ENCODE assay signal across 16 mouse cellular contexts in the genomic region with DNA sequence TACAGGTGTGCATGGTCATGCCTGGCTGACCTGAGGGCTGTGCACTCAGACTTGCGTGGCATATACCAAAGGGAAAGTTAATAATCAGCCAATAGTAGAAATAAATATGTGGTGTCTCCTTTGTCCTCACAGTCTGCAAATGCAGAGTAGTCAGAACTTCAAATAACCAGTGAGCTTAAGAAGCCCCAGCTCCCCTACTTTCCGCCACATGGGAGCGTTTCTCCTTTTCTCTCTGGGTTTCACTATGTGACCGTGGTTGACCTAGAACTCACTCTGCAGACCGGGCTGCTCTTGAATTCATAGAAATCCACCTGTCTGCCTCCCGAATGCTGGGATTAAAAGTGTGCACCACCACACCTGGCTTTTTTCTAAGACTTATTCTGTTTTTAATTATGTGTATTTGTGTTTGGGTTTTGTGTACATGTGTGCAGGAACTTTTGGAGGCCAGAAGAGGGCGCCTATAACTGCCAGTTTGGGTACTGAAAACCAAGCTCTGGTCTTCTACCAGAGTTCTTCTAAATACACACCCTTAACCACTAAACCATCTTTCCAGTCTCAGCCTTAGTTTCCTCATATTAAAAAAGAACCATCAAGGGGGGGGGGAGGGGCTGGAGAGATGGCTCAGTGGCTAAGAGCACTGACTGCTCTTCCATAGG. TPM values are rescaled to one million over a fixed set of nuclear protein-coding genes. Genes with fewer than 3 reads are reported as not detected.
DNase-seq lines count a peak whose midpoint lies in the region; ATAC-seq and TF ChIP-seq lines count a peak whose summit lies in the region.
"Had no signal": no experiment of that assay in that cellular context is flagged by ENCODE, and none has a peak within 500 bp of the region (broad histone marks: within the 10 kb centered on the region; RNA-seq: fewer than 3 reads in every experiment).

No protein-coding gene starts in this region.

- no peak overlapping the region for H3K27ac ChIP-seq in heart, adult 2 months
- no peak overlapping the region for H3K27ac ChIP-seq in midbrain, postnatal 0 days (ENCODE audit: low read depth, low read length)
- no peak overlapping the region for H3K27ac ChIP-seq in midbrain, embryonic 11.5 days (ENCODE audit: low read depth, low read length)
- H3K27ac ChIP-seq in intestine, postnatal 0 days (ENCODE audit: low read depth, low read length): no peak overlapping the region
- H3K27ac ChIP-seq: forebrain, embryonic 12.5 days; neural tube, embryonic 12.5 days had no signal

- H3K27me3 ChIP-seq in heart, adult 2 months (ENCODE audit: control insufficient read depth, insufficient read depth, low read length): no peaks in the 10 kb centered on the region
- H3K27me3 ChIP-seq in midbrain, postnatal 0 days (ENCODE audit: insufficient read depth, low read length): no peaks in the 10 kb centered on the region
- no peaks in the 10 kb centered on the region for H3K27me3 ChIP-seq in midbrain, embryonic 11.5 days (ENCODE audit: control insufficient read depth, insufficient read depth, low read length)
- no peaks in the 10 kb centered on the region for H3K27me3 ChIP-seq in intestine, postnatal 0 days (replicated peaks; ENCODE audit: control insufficient read depth, insufficient read depth, low read length)
- H3K27me3 ChIP-seq: neural tube, embryonic 12.5 days; stomach, embryonic 15.5 days had no signal

- no peak for TF ChIP-seq EP300 in heart, adult 2 months (IDR thresholded peaks at IDR 0.05; ENCODE audit: insufficient read depth, low read depth, low read length)

- H3K9ac ChIP-seq in heart, adult 2 months (ENCODE audit: low read depth, low read length): no peak overlapping the region
- no peak overlapping the region for H3K9ac ChIP-seq in midbrain, postnatal 0 days (replicated peaks; ENCODE audit: low read length, poor library complexity, severe bottlenecking)
- H3K9ac ChIP-seq in midbrain, embryonic 11.5 days (ENCODE audit: low read length): no peak overlapping the region
- H3K9ac ChIP-seq in intestine, postnatal 0 days (ENCODE audit: low read depth, low read length): no peak overlapping the region

- WGBS in heart, adult 2 months: 80% methylated on average over 7 of the region's 7 CpGs
- WGBS in midbrain, postnatal 0 days: 83% methylated on average over 7 of the region's 7 CpGs
- 78% methylated on average over 7 of the region's 7 CpGs for WGBS in midbrain, embryonic 11.5 days
- WGBS in intestine, postnatal 0 days: 74% methylated on average over 7 of the region's 7 CpGs

- no peak for TF ChIP-seq POLR2A in heart, adult 2 months (IDR thresholded peaks at IDR 0.05; ENCODE audit: insufficient read depth, low read depth, low read length)

- no peak overlapping the region for H3K4me2 ChIP-seq in midbrain, postnatal 0 days (ENCODE audit: low read depth, low read length, poor library complexity, severe bottlenecking)
- no peak overlapping the region for H3K4me2 ChIP-seq in midbrain, embryonic 11.5 days
- peak overlapping the region; percentile 91; the same call in 1 of the 2 replicates for H3K4me2 ChIP-seq in intestine, postnatal 0 days (replicated peaks; ENCODE audit: low read depth)

- H3K36me3 ChIP-seq in heart, adult 2 months (ENCODE audit: control insufficient read depth, insufficient read depth, low read length): peaks cover 3% of the 10 kb centered on the region; the same call in 1 of the 2 replicates
- H3K36me3 ChIP-seq in midbrain, postnatal 0 days (ENCODE audit: insufficient read depth, low read length): no peaks in the 10 kb centered on the region
- H3K36me3 ChIP-seq in midbrain, embryonic 11.5 days (ENCODE audit: control insufficient read depth, insufficient read depth, low read length): no peaks in the 10 kb centered on the region
- 0 out of 2 replicates have a peak, but pooled peaks cover 3% of the 10 kb centered on the region for H3K36me3 ChIP-seq in intestine, postnatal 0 days (ENCODE audit: control insufficient read depth, insufficient read depth)
- H3K36me3 ChIP-seq: stomach, embryonic 15.5 days had no signal

- no peak for DNase-seq in heart, adult 2 months
- no peak for DNase-seq in heart, postnatal 36 days
- peak; percentile 46 for DNase-seq in midbrain, postnatal 0 days (ENCODE audit: low spot score)
- no peak for DNase-seq in midbrain, embryonic 11.5 days (ENCODE audit: low spot score, missing footprints)
- no peak for DNase-seq in layer of hippocampus, adult 8-10 months (ENCODE audit: low spot score in 2 of 2)
- no peak for DNase-seq in gastrocnemius, postnatal 25 days
- DNase-seq: adrenal gland, adult 2 months; heart, postnatal 4 days; kidney, postnatal 10 days; right cerebral cortex, adult 18-20 months had no signal

- no peaks in the 10 kb centered on the region for H3K79me2 ChIP-seq in heart, adult 2 months (replicated peaks; ENCODE audit: control insufficient read depth, insufficient read depth, low read length)

- ATAC-seq in midbrain, postnatal 0 days (ENCODE audit: low FRiP score): no peak
- no peak for ATAC-seq in midbrain, embryonic 11.5 days (ENCODE audit: low FRiP score)
- no peak for ATAC-seq in intestine, postnatal 0 days
- ATAC-seq in inflammation-experienced regulatory T-cells, adult 6 months: no peak

- no peaks in the 10 kb centered on the region for H3K9me3 ChIP-seq in midbrain, postnatal 0 days (ENCODE audit: low read length)
- H3K9me3 ChIP-seq in midbrain, embryonic 11.5 days (ENCODE audit: control insufficient read depth, low read length): no peaks in the 10 kb centered on the region
- H3K9me3 ChIP-seq in intestine, postnatal 0 days (ENCODE audit: control insufficient read depth): no peaks in the 10 kb centered on the region
- H3K9me3 ChIP-seq: forebrain, embryonic 12.5 days; liver, embryonic 15.5 days; neural tube, embryonic 12.5 days; stomach, embryonic 15.5 days had no signal

- TF ChIP-seq CTCF in heart, adult 2 months (IDR thresholded peaks at IDR 0.05): peak; percentile 53
- TF ChIP-seq CTCF in midbrain, postnatal 0 days (IDR thresholded peaks at IDR 0.05): peak; percentile 48
- peak; percentile 59 for TF ChIP-seq CTCF in intestine, postnatal 0 days (IDR thresholded peaks at IDR 0.05; ENCODE audit: low read depth)

- no peak overlapping the region for H3K4me3 ChIP-seq in heart, adult 2 months
- no peak overlapping the region for H3K4me3 ChIP-seq in midbrain, postnatal 0 days (ENCODE audit: low read depth, low read length)
- no peak overlapping the region for H3K4me3 ChIP-seq in midbrain, embryonic 11.5 days (ENCODE audit: low read depth, low read length)
- H3K4me3 ChIP-seq in intestine, postnatal 0 days (ENCODE audit: low read depth, low read length): no peak overlapping the region

- H3K4me1 ChIP-seq in heart, adult 2 months (ENCODE audit: control insufficient read depth, insufficient read depth, low read length): peaks cover 12% of the 10 kb centered on the region
- peaks cover 6% of the 10 kb centered on the region; the same call in 1 of the 2 replicates for H3K4me1 ChIP-seq in midbrain, postnatal 0 days (ENCODE audit: insufficient read depth, low read length)
- peaks cover 8% of the 10 kb centered on the region for H3K4me1 ChIP-seq in midbrain, embryonic 11.5 days (ENCODE audit: control insufficient read depth, insufficient read depth, low read length)
- 0 out of 2 replicates have a peak, but pooled peaks cover 6% of the 10 kb centered on the region for H3K4me1 ChIP-seq in intestine, postnatal 0 days (replicated peaks; ENCODE audit: control insufficient read depth, insufficient read depth, low read length)
- H3K4me1 ChIP-seq: neural tube, embryonic 12.5 days had no signal

- intact Hi-C loops in heart, adult 2 months (cut with DNase I): no loop called here
- intact Hi-C loops in heart, postnatal 36 days (cut with DNase I): no loop called here

RNA-seq across cellular contexts. Expression of gene Snx21, which starts 1.6 kb away (rescaled TPM):
- 10 to 100 TPM; 21.2 to 30.3 TPM for total RNA-seq in heart, adult 2 months (2021)
- 24.7 and 29.0 TPM in 2 replicates for polyA plus RNA-seq in heart, adult 2 months (2012; rRNA removed)
- total RNA-seq in heart, postnatal 36 days (2021): 10 to 100 TPM; 23.4 to 29.0 TPM
- total RNA-seq in midbrain, postnatal 0 days (2014; rRNA removed): 80.8 and 100 TPM in 2 replicates
- polyA plus RNA-seq in midbrain, postnatal 0 days (2015; fragmentation: Nextera tagmentation; extraction: Ambion mirVana): 50.8 and 54.1 TPM in 2 replicates
- 10.4 and 11.7 TPM in 2 replicates for polyA plus RNA-seq in midbrain, embryonic 11.5 days (2014; fragmentation: Nextera tagmentation; extraction: Ambion mirVana)
- 12.5 and 13.0 TPM in 2 replicates for polyA plus RNA-seq in intestine, postnatal 0 days (2015; fragmentation: Nextera tagmentation; extraction: Ambion mirVana)
- polyA plus RNA-seq in inflammation-experienced regulatory T-cells, adult 6 months (2017; shearing (Covaris generic)): 1 to 10 TPM; 5.2 to 9.7 (median 6.4) TPM
- 10 to 100 TPM; 33.0 to 44.9 (median 39.9) TPM for total RNA-seq in layer of hippocampus, adult 8-10 months (2022)
- total RNA-seq in gastrocnemius, postnatal 25 days (2021): 10 to 100 TPM; 19.3 to 19.8 TPM

RNA-seq across cellular contexts. Expression of gene Tnnc2, which starts 4.3 kb away (rescaled TPM):
- total RNA-seq in heart, adult 2 months (2021): under 1 TPM in 1 of 2 experiments, not detected in 1; 0.50 TPM
- not detected in 2 replicates for polyA plus RNA-seq in heart, adult 2 months (2012; rRNA removed)
- total RNA-seq in heart, postnatal 36 days (2021): not detected
- not detected in 2 replicates for total RNA-seq in midbrain, postnatal 0 days (2014; rRNA removed)
- 0.31 and 0.62 TPM in 2 replicates for polyA plus RNA-seq in midbrain, postnatal 0 days (2015; fragmentation: Nextera tagmentation; extraction: Ambion mirVana)
- polyA plus RNA-seq in midbrain, embryonic 11.5 days (2014; fragmentation: Nextera tagmentation; extraction: Ambion mirVana): not detected in 2 replicates
- 0.51 and 0.73 TPM in 2 replicates for polyA plus RNA-seq in intestine, postnatal 0 days (2015; fragmentation: Nextera tagmentation; extraction: Ambion mirVana)
- not detected for polyA plus RNA-seq in inflammation-experienced regulatory T-cells, adult 6 months (2017; shearing (Covaris generic))
- 1 to 10 TPM in 1 of 4 experiments, not detected in 3; 1.4 TPM for total RNA-seq in layer of hippocampus, adult 8-10 months (2022)
- total RNA-seq in gastrocnemius, postnatal 25 days (2021): over 10,000 TPM; 15,847 to 16,724 TPM
- total RNA-seq: adrenal gland, adult 2 months had no signal
- polyA plus RNA-seq: adrenal gland, adult 2 months had no signal

RNA-seq across cellular contexts. Expression of gene Ube2c, which starts 14.4 kb away (rescaled TPM):
- 1 to 10 TPM; 1.5 to 4.2 TPM for total RNA-seq in heart, adult 2 months (2021)
- 3.0 and 7.3 TPM in 2 replicates for polyA plus RNA-seq in heart, adult 2 months (2012; rRNA removed)
- 1 to 10 TPM; 2.5 to 3.1 TPM for total RNA-seq in heart, postnatal 36 days (2021)
- 14.6 and 38.5 TPM in 2 replicates for total RNA-seq in midbrain, postnatal 0 days (2014; rRNA removed)
- polyA plus RNA-seq in midbrain, postnatal 0 days (2015; fragmentation: Nextera tagmentation; extraction: Ambion mirVana): 18.1 and 18.4 TPM in 2 replicates
- polyA plus RNA-seq in midbrain, embryonic 11.5 days (2014; fragmentation: Nextera tagmentation; extraction: Ambion mirVana): 520 and 544 TPM in 2 replicates
- polyA plus RNA-seq in intestine, postnatal 0 days (2015; fragmentation: Nextera tagmentation; extraction: Ambion mirVana): 118 and 121 TPM in 2 replicates
- polyA plus RNA-seq in inflammation-experienced regulatory T-cells, adult 6 months (2017; shearing (Covaris generic)): 100 to 1,000 TPM in 1 of 3 experiments, 10 to 100 TPM in 1, 1 to 10 TPM in 1; 7.9 to 171 (median 15.0) TPM
- total RNA-seq in layer of hippocampus, adult 8-10 months (2022): under 1 TPM in 3 of 4 experiments, not detected in 1; 0.33 to 0.81 (median 0.48) TPM
- 1 to 10 TPM; 1.2 to 1.7 TPM for total RNA-seq in gastrocnemius, postnatal 25 days (2021)

RNA-seq across cellular contexts. Expression of gene Acot8, which starts 20.6 kb away (rescaled TPM):
- total RNA-seq in heart, adult 2 months (2021): 10 to 100 TPM; 13.3 to 14.0 TPM
- 17.0 and 19.1 TPM in 2 replicates for polyA plus RNA-seq in heart, adult 2 months (2012; rRNA removed)
- 10 to 100 TPM; 10.4 to 13.0 TPM for total RNA-seq in heart, postnatal 36 days (2021)
- 24.2 and 25.8 TPM in 2 replicates for total RNA-seq in midbrain, postnatal 0 days (2014; rRNA removed)
- 17.5 and 19.7 TPM in 2 replicates for polyA plus RNA-seq in midbrain, postnatal 0 days (2015; fragmentation: Nextera tagmentation; extraction: Ambion mirVana)
- 10.2 and 12.6 TPM in 2 replicates for polyA plus RNA-seq in midbrain, embryonic 11.5 days (2014; fragmentation: Nextera tagmentation; extraction: Ambion mirVana)
- polyA plus RNA-seq in intestine, postnatal 0 days (2015; fragmentation: Nextera tagmentation; extraction: Ambion mirVana): 52.5 and 54.4 TPM in 2 replicates
- 10 to 100 TPM; 34.5 to 45.6 (median 39.3) TPM for polyA plus RNA-seq in inflammation-experienced regulatory T-cells, adult 6 months (2017; shearing (Covaris generic))
- total RNA-seq in layer of hippocampus, adult 8-10 months (2022): 10 to 100 TPM; 25.1 to 34.0 (median 27.7) TPM
- 1 to 10 TPM; 8.0 to 9.1 TPM for total RNA-seq in gastrocnemius, postnatal 25 days (2021)

RNA-seq across cellular contexts. Expression of gene Zswim3, which starts 20.8 kb away (rescaled TPM):
- total RNA-seq in heart, adult 2 months (2021): 1 to 10 TPM; 1.7 to 2.1 TPM
- polyA plus RNA-seq in heart, adult 2 months (2012; rRNA removed): 2.1 and 2.8 TPM in 2 replicates
- total RNA-seq in heart, postnatal 36 days (2021): 1 to 10 TPM; 2.5 to 2.7 TPM
- total RNA-seq in midbrain, postnatal 0 days (2014; rRNA removed): 6.4 and 7.7 TPM in 2 replicates
- 5.5 and 7.4 TPM in 2 replicates for polyA plus RNA-seq in midbrain, postnatal 0 days (2015; fragmentation: Nextera tagmentation; extraction: Ambion mirVana)
- 11.4 and 12.6 TPM in 2 replicates for polyA plus RNA-seq in midbrain, embryonic 11.5 days (2014; fragmentation: Nextera tagmentation; extraction: Ambion mirVana)
- 3.7 and 4.2 TPM in 2 replicates for polyA plus RNA-seq in intestine, postnatal 0 days (2015; fragmentation: Nextera tagmentation; extraction: Ambion mirVana)
- 1 to 10 TPM; 3.7 to 6.1 (median 4.8) TPM for polyA plus RNA-seq in inflammation-experienced regulatory T-cells, adult 6 months (2017; shearing (Covaris generic))
- 10 to 100 TPM in 1 of 4 experiments, 1 to 10 TPM in 3; 8.3 to 10.2 (median 9.5) TPM for total RNA-seq in layer of hippocampus, adult 8-10 months (2022)
- total RNA-seq in gastrocnemius, postnatal 25 days (2021): 1 to 10 TPM; 1.4 TPM

Comparison
In these comparisons a context has a peak if more than half of its experiments do, and no peak if none do; other contexts are left out.
1. RNA of gene Tnnc2, which starts 4.3 kb away (total RNA-seq): 15,847 to 16,724 TPM in gastrocnemius, postnatal 25 days; 0.50 TPM in heart, adult 2 months, 1.4 TPM in layer of hippocampus, adult 8-10 months, not detected in midbrain, postnatal 0 days and not detected in heart, postnatal 36 days; every median in the first group is over 1,000 times any median in the second.
2. Peak in every context shown above with its lines, with median percentiles within 50 percentile points of each other: CTCF ChIP-seq.